Mouse (Mus musculus): Measurements from ENCODE around the gene Chrm1. TPM values are rescaled to one million over a fixed set of nuclear protein-coding genes. Genes with fewer than 3 reads are reported as not detected.

Gene Chrm1
- total RNA-seq, 1 experiment = 0.04 TPM

- H3K4me1 ChIP-seq (ENCODE audit: control insufficient read depth in 2 of 2, insufficient read depth in 2 of 2, low read length in 2 of 2, poor library complexity in 1 of 2) = peaks cover 8 to 22% of the 10 kb centered on the region in 2 experiments
- TF ChIP-seq ZC3H11A (IDR thresholded peaks at IDR 0.05; ENCODE audit: borderline replicate concordance, low read depth, low read length) (no peak), HCFC1 (IDR thresholded peaks at IDR 0.05; ENCODE audit: borderline replicate concordance, insufficient read depth, low read length) (no peak), CHD2 (IDR thresholded peaks at IDR 0.05; ENCODE audit: low read depth, low read length) (no peak), ZNF384 (IDR thresholded peaks at IDR 0.05; ENCODE audit: low read depth, low read length) (no peak), MAFK (IDR thresholded peaks at IDR 0.05; ENCODE audit: insufficient read depth, low read depth, low read length) (no peak)
- no peaks in the 10 kb centered on the region for H3K9me3 ChIP-seq (ENCODE audit: control insufficient read depth, insufficient read depth, low read depth, low read length)
- H3K27ac ChIP-seq (ENCODE audit: insufficient read depth, low read depth, low read length, poor library complexity, severe bottlenecking) = no peak overlapping the region
- no peak for DNase-seq (ENCODE audit: low read depth, low spot score)
- no peak overlapping the region for H3K9ac ChIP-seq (ENCODE audit: insufficient read depth, low read depth, low read length, poor library complexity, severe bottlenecking)
- no peak overlapping the region for H3K4me3 ChIP-seq (ENCODE audit: insufficient read depth in 1 of 2, low read depth in 1 of 2, low read length in 2 of 2, poor library complexity in 1 of 2, severe bottlenecking in 1 of 2)
- H3K36me3 ChIP-seq (ENCODE audit: control insufficient read depth, insufficient read depth, low read length, poor library complexity, severe bottlenecking) = peaks cover 46% of the 10 kb centered on the region
- in situ Hi-C loops (cut with MboI; ENCODE audit: low sequenced_read_pairs in 2 of 2, unreplicated experiment in 2 of 2) = no loop called here
These were observed 42.6 kb downstream of the Chrm1 start for GRCm38 (mm10) chr19:8706132-8706667.

DNA sequence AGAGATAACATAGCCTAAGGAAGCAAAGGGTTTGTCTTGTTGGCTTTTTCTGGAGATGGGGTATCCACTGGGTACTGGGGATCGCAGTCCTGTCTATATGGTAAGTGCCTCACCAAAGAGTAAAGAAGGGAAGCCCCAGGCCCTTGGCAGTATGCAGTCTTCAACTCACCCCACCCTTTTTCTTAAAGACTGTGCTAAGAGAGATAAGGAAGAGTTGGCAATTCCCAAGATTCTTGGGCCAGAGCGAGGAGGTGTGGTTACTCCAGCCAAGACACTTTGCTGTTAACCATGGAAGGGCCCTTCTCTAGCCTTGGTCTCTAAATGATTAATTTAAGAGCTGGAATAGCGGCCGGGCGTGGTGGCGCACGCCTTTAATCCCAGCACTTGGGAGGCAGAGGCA, 43.3 kb downstream of the Chrm1 start:
- no peak overlapping the region; the same call in 1 of the 2 replicates for H3K27ac ChIP-seq (ENCODE audit: insufficient read depth, low read depth, low read length, poor library complexity, severe bottlenecking)
- no peak for DNase-seq (ENCODE audit: low read depth, low spot score)
- TF ChIP-seq HCFC1 (IDR thresholded peaks at IDR 0.05; ENCODE audit: borderline replicate concordance, insufficient read depth, low read length) (no peak), MAFK (IDR thresholded peaks at IDR 0.05; ENCODE audit: insufficient read depth, low read depth, low read length) (no peak), ZNF384 (IDR thresholded peaks at IDR 0.05; ENCODE audit: low read depth, low read length) (no peak), ZC3H11A (IDR thresholded peaks at IDR 0.05; ENCODE audit: borderline replicate concordance, low read depth, low read length) (no peak), CHD2 (IDR thresholded peaks at IDR 0.05; ENCODE audit: low read depth, low read length) (no peak)
- peaks cover 9 to 23% of the 10 kb centered on the region in 2 experiments for H3K4me1 ChIP-seq (ENCODE audit: control insufficient read depth in 2 of 2, insufficient read depth in 2 of 2, low read length in 2 of 2, poor library complexity in 1 of 2)
- no peak overlapping the region for H3K9ac ChIP-seq (ENCODE audit: insufficient read depth, low read depth, low read length, poor library complexity, severe bottlenecking)
- H3K9me3 ChIP-seq (ENCODE audit: control insufficient read depth, insufficient read depth, low read depth, low read length) = no peaks in the 10 kb centered on the region
- H3K4me3 ChIP-seq (ENCODE audit: insufficient read depth in 1 of 2, low read depth in 1 of 2, low read length in 2 of 2, poor library complexity in 1 of 2, severe bottlenecking in 1 of 2) = no peak overlapping the region
- peaks cover 51% of the 10 kb centered on the region for H3K36me3 ChIP-seq (ENCODE audit: control insufficient read depth, insufficient read depth, low read length, poor library complexity, severe bottlenecking)
- in situ Hi-C loops (cut with MboI; ENCODE audit: low sequenced_read_pairs in 2 of 2, unreplicated experiment in 2 of 2) = no loop called here

DNA sequence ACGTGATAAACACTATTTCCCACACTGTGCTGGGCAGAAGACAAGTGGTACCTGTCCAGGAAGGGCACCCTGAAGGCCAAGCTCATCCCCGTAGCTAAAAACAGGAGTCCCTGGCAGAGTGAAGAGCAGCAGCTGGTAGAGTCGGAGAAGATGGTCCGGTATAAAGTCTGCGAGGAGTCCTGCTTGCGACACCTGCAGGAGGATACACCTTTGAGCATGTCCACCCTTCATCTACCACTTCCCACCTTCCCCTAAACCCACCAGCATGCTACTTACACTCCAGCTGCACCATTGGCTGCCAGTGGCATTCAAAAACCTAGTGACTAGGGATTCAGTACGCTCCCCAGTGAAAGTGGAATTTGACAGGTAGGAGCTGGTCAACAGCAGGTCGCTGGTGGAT, 45.4 kb downstream of the Chrm1 start:
- Histone ChIP-seq H3K4me1 (ENCODE audit: control insufficient read depth in 2 of 2, insufficient read depth in 2 of 2, low read length in 2 of 2, poor library complexity in 1 of 2) (peaks cover 7 to 13% of the 10 kb centered on the region in 2 experiments; a peak in 2 of 4 replicates), H3K4me3 (ENCODE audit: insufficient read depth in 1 of 2, low read depth in 1 of 2, low read length in 2 of 2, poor library complexity in 1 of 2, severe bottlenecking in 1 of 2) (no peak overlapping the region), H3K36me3 (ENCODE audit: control insufficient read depth, insufficient read depth, low read length, poor library complexity, severe bottlenecking) (peaks cover 57% of the 10 kb centered on the region), H3K9me3 (ENCODE audit: control insufficient read depth, insufficient read depth, low read depth, low read length) (no peaks in the 10 kb centered on the region), H3K9ac (ENCODE audit: insufficient read depth, low read depth, low read length, poor library complexity, severe bottlenecking) (no peak overlapping the region), H3K27ac (ENCODE audit: insufficient read depth, low read depth, low read length, poor library complexity, severe bottlenecking) (no peak overlapping the region)
- in situ Hi-C loops (cut with MboI; ENCODE audit: low sequenced_read_pairs in 2 of 2, unreplicated experiment in 2 of 2) = no loop called here
- TF ChIP-seq ZC3H11A (IDR thresholded peaks at IDR 0.05; ENCODE audit: borderline replicate concordance, low read depth, low read length) (no peak), MAFK (IDR thresholded peaks at IDR 0.05; ENCODE audit: insufficient read depth, low read depth, low read length) (no peak), HCFC1 (IDR thresholded peaks at IDR 0.05; ENCODE audit: borderline replicate concordance, insufficient read depth, low read length) (no peak), CHD2 (IDR thresholded peaks at IDR 0.05; ENCODE audit: low read depth, low read length) (no peak), ZNF384 (IDR thresholded peaks at IDR 0.05; ENCODE audit: low read depth, low read length) (no peak)
- DNase-seq (ENCODE audit: low read depth, low spot score) = no peak

DNA sequence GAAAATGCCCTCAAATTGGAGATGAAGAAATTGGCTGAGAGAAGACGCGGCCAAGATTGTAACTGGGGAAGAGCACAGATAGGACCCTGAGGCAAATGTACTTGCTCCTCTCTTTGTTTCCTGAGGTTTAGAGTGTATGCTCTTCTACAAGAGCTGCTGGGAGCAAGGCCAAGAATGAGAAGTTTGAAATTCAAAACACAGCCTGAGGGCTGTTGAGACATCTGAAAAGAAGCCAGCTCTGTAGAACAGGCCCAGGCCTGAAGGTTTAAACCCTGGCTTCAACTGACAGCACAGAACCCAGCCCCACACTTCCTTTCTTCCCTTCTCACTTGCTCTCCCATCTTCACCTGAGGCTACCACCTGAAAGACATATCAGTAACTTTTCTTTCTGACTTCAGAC, 46.5 kb downstream of the Chrm1 start:
- H3K36me3 ChIP-seq (ENCODE audit: control insufficient read depth, insufficient read depth, low read length, poor library complexity, severe bottlenecking) = peaks cover 57% of the 10 kb centered on the region
- in situ Hi-C loops (cut with MboI; ENCODE audit: low sequenced_read_pairs in 2 of 2, unreplicated experiment in 2 of 2) = no loop called here
- peaks cover 7 to 10% of the 10 kb centered on the region in 2 experiments; a peak in 2 of 4 replicates for H3K4me1 ChIP-seq (ENCODE audit: control insufficient read depth in 2 of 2, insufficient read depth in 2 of 2, low read length in 2 of 2, poor library complexity in 1 of 2)
- H3K4me3 ChIP-seq (ENCODE audit: insufficient read depth in 1 of 2, low read depth in 1 of 2, low read length in 2 of 2, poor library complexity in 1 of 2, severe bottlenecking in 1 of 2) = no peak overlapping the region
- TF ChIP-seq MAFK (IDR thresholded peaks at IDR 0.05; ENCODE audit: insufficient read depth, low read depth, low read length) (no peak), ZNF384 (IDR thresholded peaks at IDR 0.05; ENCODE audit: low read depth, low read length) (no peak), HCFC1 (IDR thresholded peaks at IDR 0.05; ENCODE audit: borderline replicate concordance, insufficient read depth, low read length) (no peak), ZC3H11A (IDR thresholded peaks at IDR 0.05; ENCODE audit: borderline replicate concordance, low read depth, low read length) (no peak), CHD2 (IDR thresholded peaks at IDR 0.05; ENCODE audit: low read depth, low read length) (no peak)
- DNase-seq (ENCODE audit: low read depth, low spot score) = no peak
- no peak overlapping the region; the same call in 1 of the 2 replicates for H3K27ac ChIP-seq (ENCODE audit: insufficient read depth, low read depth, low read length, poor library complexity, severe bottlenecking)
- H3K9me3 ChIP-seq (ENCODE audit: control insufficient read depth, insufficient read depth, low read depth, low read length) = no peaks in the 10 kb centered on the region
- H3K9ac ChIP-seq (ENCODE audit: insufficient read depth, low read depth, low read length, poor library complexity, severe bottlenecking) = no peak overlapping the region
